Mouse (Mus musculus): ENCODE measurements around the gene Fbxw8. TPM values are rescaled to one million over a fixed set of nuclear protein-coding genes. Genes with fewer than 3 reads are reported as not detected.

Gene Fbxw8
- total RNA-seq, 1 experiment from 2014 or later, result 49.7 TPM

DNA sequence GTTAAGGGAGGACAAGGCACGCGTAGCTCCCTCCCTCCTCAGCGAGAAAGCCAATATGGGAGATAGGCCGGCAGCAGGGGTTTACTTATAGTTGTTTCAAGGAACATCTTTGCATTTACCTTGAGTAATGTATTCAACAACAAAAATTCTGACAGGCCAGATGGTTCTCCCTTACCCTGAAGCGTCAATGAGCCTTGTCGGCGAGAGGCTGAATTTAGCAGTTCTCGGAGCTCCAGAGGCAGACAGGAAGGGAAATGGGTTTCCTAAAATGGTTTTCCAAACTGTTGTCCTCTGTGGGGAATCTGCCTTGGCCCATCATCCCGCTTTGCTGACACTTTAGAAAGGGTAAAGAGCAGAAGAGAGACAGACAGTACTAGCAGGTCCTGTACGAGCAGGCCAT is 48.6 kb downstream of the Fbxw8 start:
- DNase-seq, result no peak

- no peak for DNase-seq
These were observed 49.7 kb downstream of the Fbxw8 start for GRCm38 (mm10) chr5:118105536-118105935.

DNA sequence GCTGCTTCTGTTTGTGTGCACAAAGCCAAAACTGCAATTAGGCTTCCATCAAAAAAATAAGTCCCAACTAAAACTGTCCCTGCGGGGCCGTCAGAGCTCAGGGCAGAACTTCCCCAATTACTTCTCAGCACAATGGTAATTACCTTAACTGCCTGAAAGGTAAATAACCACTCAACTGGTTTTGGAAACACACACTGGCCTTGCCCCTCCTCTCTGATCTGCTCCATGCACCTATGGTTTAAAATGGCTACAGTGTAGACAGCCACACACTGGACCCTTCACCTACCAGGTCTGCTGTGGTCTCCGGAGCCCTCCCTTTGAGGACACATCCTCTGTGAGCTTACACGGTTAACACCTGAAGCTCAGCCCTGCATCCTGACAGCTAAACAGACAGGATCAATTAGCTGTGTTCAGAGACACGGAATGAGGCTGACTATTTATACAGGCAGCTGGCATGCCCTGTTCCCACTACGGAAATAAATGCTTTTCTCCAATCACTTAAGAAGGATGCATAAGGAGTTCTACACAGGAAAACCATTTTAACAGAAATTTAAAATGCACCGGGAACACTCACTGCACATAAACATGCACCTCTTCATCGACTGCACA is 55.3 kb downstream of the Fbxw8 start:
- DNase-seq, result no peak

DNA sequence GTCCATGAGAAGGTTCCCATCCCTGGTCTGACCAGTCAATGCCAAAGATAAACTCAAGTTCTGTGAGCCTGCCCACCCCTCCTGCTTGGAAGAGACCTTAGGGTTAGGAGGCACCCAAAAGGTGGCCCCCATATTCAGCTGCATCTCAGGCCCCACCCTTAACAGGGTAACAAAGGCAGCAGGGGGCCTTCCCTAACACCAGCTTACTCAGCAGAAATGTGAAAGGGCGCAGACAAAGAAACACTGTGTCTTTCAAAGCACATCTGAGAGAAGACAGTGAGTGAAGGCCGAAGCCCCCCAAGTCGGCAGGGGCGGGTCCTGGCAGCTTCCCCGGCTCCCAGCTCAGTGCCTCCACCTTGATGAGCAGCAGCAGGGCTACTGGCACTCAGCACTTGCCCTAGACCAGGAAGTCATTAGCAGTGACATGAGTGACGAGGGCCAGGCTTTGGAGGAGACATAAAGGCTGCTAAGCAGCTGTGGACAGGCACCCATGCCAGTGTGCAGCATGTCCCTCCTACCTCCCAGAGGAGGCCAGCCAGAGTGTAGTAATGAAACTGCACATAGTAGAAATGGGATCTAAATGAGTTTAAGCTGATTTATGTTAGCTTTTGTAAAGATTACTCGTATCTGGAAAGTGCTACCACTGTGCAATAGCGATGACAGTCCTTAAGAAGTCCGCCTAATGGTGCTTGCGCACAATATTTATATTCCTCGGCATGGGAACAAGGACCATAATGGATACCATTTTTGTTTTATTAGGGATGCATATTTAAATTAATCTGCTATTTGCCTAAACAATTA is 56.0 kb downstream of the Fbxw8 start:
- DNase-seq, result no peak

DNA sequence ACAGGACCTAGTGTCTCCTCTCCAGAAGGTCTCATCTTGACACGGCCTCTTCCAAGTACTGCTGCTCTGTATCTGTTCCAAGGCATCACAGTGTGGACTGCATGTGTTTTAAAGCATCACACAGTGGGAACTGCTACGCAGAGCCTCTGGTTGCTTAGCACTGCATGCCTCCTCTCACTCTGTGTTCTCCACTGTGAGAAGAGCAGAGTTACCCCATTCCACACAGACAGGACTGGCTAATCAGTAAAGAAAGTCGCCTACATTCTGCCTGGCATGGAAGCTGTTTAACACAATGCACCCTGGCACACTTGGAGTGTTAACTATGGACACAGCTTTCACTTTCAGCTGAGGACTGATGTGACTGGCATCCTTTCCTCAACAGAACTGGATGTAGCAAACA is 58.9 kb downstream of the Fbxw8 start:
- no peak for DNase-seq

DNA sequence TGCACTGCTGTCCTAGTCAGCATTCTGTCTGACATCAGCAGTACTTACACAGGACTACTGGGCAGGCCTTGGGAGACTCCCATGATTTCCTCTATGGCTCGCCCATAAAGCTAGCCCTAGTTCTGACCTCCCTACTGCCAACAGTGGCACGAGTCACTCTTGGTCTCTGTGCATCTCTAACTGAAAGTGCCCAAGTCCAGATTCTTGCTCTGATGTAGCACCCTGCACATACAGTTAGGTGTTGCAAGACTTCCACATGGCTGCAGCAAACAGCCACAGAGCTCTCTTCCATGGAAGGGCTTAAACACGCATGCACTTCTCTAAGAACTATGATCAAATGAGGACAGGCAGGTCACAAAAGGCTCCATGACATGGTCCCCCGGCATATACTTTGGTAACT is 59.4 kb downstream of the Fbxw8 start:
- no peak for DNase-seq

GRCm38 (mm10) chr5:118095433-118095832 is 59.8 kb downstream of the Fbxw8 start:
- DNase-seq, result no peak

DNA sequence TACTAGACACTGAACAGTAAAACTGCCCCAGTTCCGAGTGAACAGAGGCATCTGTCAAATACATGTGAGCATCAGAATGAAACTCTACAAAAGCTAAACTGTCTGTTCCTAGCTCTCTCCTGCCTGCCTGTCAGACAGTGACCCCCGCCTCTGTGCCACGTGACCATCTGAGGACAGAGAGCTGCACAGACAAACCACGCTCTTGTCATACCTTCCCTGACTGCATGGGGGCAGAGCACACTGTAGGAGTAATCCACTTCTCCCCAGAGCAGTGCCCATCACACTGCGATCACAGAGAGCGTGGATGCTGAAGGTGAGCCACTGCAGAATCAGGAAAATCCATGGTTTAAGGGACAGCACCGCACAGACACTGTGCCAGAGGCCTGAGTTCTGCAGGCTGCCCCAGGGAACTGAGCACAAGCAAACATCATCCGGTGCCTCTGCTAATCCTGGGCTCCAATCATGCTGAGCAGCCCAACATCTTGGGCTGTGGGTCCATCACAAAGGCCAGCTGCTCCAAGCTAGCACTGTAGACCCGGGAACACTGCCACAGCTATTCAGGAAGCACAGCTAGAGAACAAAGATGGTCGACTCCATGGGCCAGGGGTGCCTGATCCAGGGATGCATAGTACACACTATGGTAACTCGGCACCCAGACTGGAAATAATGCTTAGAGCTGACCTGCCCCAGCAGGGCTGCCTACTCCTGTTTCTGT is 61.8 kb downstream of the Fbxw8 start:
- no peak for DNase-seq

- DNase-seq, result peak; percentile 45
These were observed 64.4 kb downstream of the Fbxw8 start for GRCm38 (mm10) chr5:118090837-118091236.

DNA sequence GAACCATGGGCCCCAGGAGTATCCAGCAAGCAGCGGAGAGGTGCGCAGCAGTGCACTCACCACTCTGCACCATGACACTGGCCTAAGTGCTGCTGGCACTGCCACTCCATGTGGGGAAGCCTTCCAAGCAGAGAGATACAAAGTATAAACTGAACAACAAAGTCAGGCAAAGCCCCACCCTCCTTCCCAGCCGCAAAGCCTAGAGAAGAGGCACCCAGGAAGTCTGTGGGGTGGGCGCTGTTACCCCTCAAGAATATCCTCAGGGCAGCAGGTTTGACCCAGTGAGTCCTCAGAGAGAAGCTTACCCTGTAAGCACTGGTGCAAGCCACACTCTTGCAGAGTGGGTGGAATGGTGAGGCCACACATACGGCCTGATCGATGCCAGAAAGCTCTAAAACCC is 65.2 kb downstream of the Fbxw8 start:
- no peak for DNase-seq

DNA sequence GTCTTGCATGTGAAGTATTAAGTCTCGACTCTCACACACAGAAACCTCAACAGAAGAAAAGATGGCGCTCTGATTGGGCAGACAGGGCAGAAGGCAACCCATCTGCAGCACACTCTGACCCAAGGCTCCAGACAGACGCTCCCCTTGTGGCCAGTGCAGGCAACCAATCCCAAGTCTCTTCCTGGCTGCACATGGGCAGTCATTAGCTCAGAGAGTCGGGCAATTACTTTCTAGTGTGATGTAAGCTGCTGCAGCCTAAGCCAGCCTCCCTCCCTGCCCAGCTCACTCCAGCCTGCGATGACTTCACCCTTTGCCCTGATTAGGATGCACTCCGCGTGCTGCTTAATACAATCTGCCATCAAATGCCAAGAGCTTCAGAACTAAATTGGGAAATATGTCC is 66.2 kb downstream of the Fbxw8 start:
- DNase-seq, result peak; percentile 70

- no peak for DNase-seq
These were observed 68.3 kb downstream of the Fbxw8 start for GRCm38 (mm10) chr5:118086956-118087355.

DNA sequence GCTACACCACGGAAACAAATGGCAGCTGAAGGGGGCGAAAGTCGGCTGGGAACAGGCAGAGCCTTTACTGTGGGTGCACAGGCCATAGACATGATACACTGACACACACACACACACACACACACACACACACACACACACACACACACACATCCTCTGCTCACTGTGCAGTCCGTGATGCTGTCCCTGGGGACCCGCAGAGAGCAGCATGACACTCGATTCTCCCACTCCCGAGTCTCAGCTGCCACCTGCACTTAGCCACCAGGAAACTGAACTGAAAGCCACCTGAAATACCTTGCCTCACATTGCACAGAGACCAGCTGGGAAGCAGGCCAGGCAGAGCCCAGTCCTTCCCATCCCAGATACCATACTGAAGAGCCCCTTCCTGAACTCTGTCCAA is 70.0 kb downstream of the Fbxw8 start:
- DNase-seq, result no peak

DNA sequence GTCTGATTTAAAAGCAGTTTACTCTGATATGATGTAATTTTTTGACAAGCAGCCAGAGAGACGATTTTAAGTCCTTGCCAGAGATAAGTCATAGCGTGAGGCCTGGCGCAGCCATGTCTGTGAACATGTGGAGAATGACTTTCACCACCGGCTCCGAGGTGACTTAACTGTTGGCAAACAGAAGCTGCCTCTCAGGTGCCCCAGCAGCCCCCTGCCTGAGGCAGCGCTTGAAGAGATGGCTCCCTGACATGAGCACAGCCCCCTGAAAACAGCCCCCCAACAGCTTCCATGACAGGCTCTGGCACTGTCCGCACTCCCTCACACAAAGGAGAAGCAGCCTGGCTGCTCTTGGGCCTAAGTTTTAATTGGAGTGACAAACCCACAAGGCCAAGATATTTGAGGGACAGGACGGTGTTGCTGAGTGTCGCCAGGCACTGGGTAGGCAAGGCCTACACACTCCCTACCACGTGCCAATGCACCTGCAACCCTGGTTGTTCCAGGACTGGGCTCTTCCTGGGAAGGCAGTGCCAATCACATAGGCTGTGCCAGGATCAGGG is 71.0 kb downstream of the Fbxw8 start:
- DNase-seq, result no peak

GRCm38 (mm10) chr5:118083060-118083638 is 72.1 kb downstream of the Fbxw8 start:
- DNase-seq, result no peak

DNA sequence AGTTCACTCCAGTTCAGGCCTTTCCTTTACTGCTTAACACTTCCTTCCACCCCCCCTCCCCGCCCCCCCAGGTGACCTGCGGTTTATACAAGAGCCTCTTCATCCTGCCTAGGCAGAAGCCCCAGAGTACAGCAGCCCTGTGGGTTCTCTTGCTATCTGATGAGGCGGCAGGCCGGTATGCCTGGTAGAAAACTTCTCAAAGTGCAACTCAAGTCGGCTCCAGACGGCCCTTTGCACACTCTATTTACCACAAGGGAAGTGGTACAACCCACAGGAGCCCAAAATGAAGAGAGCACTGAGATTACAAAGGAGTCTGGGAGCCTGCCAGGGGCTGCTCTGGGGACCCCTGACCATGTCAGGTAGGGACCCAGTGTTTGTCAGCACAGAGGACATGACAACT is 73.3 kb downstream of the Fbxw8 start:
- DNase-seq, result no peak

DNA sequence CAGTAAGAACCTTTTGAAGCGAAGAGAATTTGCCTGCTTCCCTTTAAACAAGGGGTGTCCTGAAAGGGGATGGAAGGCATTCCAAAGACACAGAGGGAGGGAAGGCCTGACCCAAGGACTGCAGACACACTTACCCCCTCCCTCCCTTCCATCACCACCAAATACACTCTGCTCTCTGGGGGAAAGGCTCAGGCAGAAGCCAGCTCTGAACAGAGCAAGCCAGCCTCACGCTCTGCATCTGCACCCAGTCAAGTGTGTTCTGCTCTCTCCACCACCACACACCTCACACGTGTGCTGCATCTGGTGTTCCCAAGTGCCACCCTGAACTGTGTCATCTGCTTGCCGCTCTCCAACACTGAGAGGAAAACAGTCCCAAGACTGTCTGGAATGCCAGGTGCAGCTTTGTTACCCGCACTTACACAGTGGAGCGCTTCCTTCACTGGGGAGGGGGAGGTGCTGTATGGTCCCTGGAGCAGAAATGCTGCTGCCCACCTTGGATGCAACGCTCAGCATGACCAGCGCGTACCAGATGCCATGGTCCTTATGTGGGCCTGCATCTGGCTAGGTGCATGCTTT is 73.8 kb downstream of the Fbxw8 start:
- DNase-seq, result no peak

DNA sequence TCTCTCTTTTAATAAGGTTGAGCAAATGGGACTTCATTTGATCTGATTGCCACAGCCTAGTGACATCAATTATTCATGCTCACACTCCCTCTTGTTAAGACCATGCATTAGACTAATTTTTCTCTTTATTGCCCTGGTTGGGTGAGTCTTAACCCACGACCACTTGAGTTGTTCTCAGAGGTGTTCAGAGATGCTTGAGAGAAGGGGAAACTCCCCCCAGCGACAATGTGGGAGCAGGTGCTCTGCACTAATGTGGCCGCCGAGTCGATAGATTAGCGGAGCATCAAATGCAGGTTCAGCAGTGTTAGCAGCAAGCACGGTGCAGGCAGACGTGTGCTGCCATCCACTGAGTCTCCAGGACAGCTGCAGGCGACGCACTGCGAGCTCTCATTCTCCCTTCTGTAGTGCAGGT is 75.4 kb downstream of the Fbxw8 start:
- DNase-seq, result no peak

GRCm38 (mm10) chr5:118079354-118079753 is 75.9 kb downstream of the Fbxw8 start:
- DNase-seq, result no peak

- no peak for DNase-seq
These were observed 76.7 kb downstream of the Fbxw8 start for GRCm38 (mm10) chr5:118078550-118078949.

DNA sequence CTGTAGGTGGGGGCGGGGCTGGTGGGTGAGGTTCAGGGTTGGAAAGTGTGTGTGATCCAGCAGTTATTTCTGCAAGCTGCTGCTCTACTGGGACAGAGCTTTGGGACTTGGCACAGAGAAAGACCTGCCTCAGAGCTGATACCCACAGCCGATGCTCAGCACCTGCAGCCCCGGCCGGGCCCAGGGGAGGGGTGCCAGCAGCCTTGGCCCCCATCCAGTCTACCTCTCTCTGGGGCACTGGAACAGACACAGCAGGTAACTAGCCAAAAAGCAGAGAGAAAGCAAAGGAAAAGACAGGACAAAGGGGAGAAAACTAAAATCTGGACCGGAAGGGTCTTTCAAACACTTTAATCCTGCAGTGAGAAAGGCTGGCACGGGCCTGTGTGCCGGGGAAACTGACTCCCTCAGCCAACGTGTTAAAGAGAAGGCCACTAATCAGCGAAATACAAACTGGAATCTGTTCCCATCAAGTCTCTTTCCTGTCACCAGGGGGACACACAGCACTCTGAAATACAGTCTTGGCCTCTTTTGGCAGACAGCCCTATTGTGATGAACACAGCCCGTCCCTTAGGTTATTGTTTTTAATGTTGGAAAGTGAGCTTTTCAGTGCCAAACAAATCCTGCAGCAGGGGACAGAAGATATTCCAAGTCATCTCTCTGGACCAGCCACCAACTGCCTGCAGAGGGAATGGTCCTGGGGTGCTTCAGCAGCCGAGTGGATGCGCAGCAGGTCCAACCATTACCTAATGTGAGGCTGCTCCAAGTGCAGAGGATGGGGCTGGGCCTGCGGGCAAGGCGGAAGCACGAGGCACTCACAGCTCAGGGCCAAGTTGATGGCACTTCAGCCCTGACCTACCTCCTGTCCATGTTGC is 78.3 kb downstream of the Fbxw8 start:
- DNase-seq, result no peak
